Mouse (Mus musculus): ENCODE results near the gene Slc25a33. TPM values are rescaled to one million over a fixed set of nuclear protein-coding genes. Genes with fewer than 3 reads are reported as not detected.

Slc25a33 gene
- polyA plus RNA-seq, 1 experiment from 2014 or later, result 10.6 TPM

GRCm38 (mm10) chr4:149710510-149710909, 63.6 kb downstream of the Slc25a33 start:
- Histone ChIP-seq H3K4me1 (replicated peaks) (no peaks in the 10 kb centered on the region; the same call in 1 of the 2 replicates), H3K4me3 (replicated peaks) (no peak overlapping the region), H3K27me3 (no peaks in the 10 kb centered on the region), H3K4me2 (no peak overlapping the region), H3K36me3 (replicated peaks) (no peaks in the 10 kb centered on the region; the same call in 1 of the 2 replicates), H3K9ac (no peak overlapping the region), H3K27ac (replicated peaks) (no peak overlapping the region), H3K9me3 (replicated peaks) (no peaks in the 10 kb centered on the region)
- WGBS (ENCODE audit: insufficient replicate concordance), result 10% methylated on average over 5 of the region's 5 CpGs
- ATAC-seq (ENCODE audit: insufficient read depth), result peak; percentile 71

GRCm38 (mm10) chr4:149705941-149706340, 68.1 kb downstream of the Slc25a33 start:
- Histone ChIP-seq H3K36me3 (replicated peaks) (no peaks in the 10 kb centered on the region), H3K9me3 (replicated peaks) (no peaks in the 10 kb centered on the region), H3K9ac (no peak overlapping the region), H3K27me3 (no peaks in the 10 kb centered on the region), H3K27ac (replicated peaks) (no peak overlapping the region), H3K4me2 (no peak overlapping the region), H3K4me1 (replicated peaks) (peaks cover 19% of the 10 kb centered on the region), H3K4me3 (replicated peaks) (no peak overlapping the region)
- ATAC-seq (ENCODE audit: insufficient read depth), result no peak
- 63% methylated on average over 8 of the region's 8 CpGs for WGBS (ENCODE audit: insufficient replicate concordance)

- Histone ChIP-seq H3K36me3 (replicated peaks) (no peaks in the 10 kb centered on the region), H3K9me3 (replicated peaks) (no peaks in the 10 kb centered on the region), H3K27me3 (0 out of 2 replicates have a peak, but pooled peaks cover 4% of the 10 kb centered on the region), H3K27ac (replicated peaks) (no peak overlapping the region), H3K4me3 (replicated peaks) (no peak overlapping the region), H3K4me2 (no peak overlapping the region), H3K4me1 (replicated peaks) (peaks cover 19% of the 10 kb centered on the region), H3K9ac (no peak overlapping the region)
- 30% methylated on average over 7 of the region's 7 CpGs for WGBS (ENCODE audit: insufficient replicate concordance)
- ATAC-seq (ENCODE audit: insufficient read depth), result no peak
These were observed 68.8 kb downstream of the Slc25a33 start for GRCm38 (mm10) chr4:149705298-149705697.

- Histone ChIP-seq H3K9ac (no peak within 1 kb of the TSS), H3K36me3 (replicated peaks) (no peaks in the 10 kb centered on the region), H3K27me3 (peaks cover 4% of the 10 kb centered on the region; the same call in 1 of the 2 replicates), H3K4me2 (peak within 1 kb of the TSS; percentile 11), H3K27ac (replicated peaks) (peak within 1 kb of the TSS; percentile 48), H3K4me1 (replicated peaks) (peaks cover 34% of the 10 kb centered on the region), H3K9me3 (replicated peaks) (no peaks in the 10 kb centered on the region), H3K4me3 (replicated peaks) (peak within 1 kb of the TSS; percentile 2; the same call in 1 of the 2 replicates)
- ATAC-seq (ENCODE audit: insufficient read depth), result peak; percentile 14; the same call in 1 of the 2 replicates
- WGBS (ENCODE audit: insufficient replicate concordance), result 21% methylated on average over 19 of the region's 19 CpGs
These were observed 71.7 kb downstream of the Slc25a33 start, which contains the start of gene Pik3cd for GRCm38 (mm10) chr4:149702210-149702979. TSS of gene Pik3cd (minus strand) at chr4:149702571.

GRCm38 (mm10) chr4:149701426-149702209, 72.5 kb downstream of the Slc25a33 start:
- H3K36me3 ChIP-seq (replicated peaks), result no peaks in the 10 kb centered on the region
- WGBS (ENCODE audit: insufficient replicate concordance), result 51% methylated on average over 18 of the region's 18 CpGs
- H3K9me3 ChIP-seq (replicated peaks), result no peaks in the 10 kb centered on the region
- peaks cover 42% of the 10 kb centered on the region for H3K4me1 ChIP-seq (replicated peaks)
- H3K4me3 ChIP-seq (replicated peaks), result peak overlapping the region; percentile 2
- peak overlapping the region; percentile 11 for H3K4me2 ChIP-seq
- no peak overlapping the region for H3K9ac ChIP-seq
- peaks cover 4% of the 10 kb centered on the region; the same call in 1 of the 2 replicates for H3K27me3 ChIP-seq
- ATAC-seq (ENCODE audit: insufficient read depth), result no peak
- H3K27ac ChIP-seq (replicated peaks), result peak overlapping the region; percentile 42

- H3K4me1 ChIP-seq (replicated peaks), result peaks cover 53% of the 10 kb centered on the region
- H3K9me3 ChIP-seq (replicated peaks), result no peaks in the 10 kb centered on the region
- 73% methylated on average over 4 of the region's 4 CpGs for WGBS (ENCODE audit: insufficient replicate concordance)
- no peaks in the 10 kb centered on the region for H3K36me3 ChIP-seq (replicated peaks)
- H3K27me3 ChIP-seq, result peaks cover 4% of the 10 kb centered on the region; the same call in 1 of the 2 replicates
- H3K27ac ChIP-seq (replicated peaks), result no peak overlapping the region
- no peak overlapping the region for H3K9ac ChIP-seq
- peak overlapping the region; percentile 39 for H3K4me2 ChIP-seq
- no peak for ATAC-seq (ENCODE audit: insufficient read depth)
- H3K4me3 ChIP-seq (replicated peaks), result no peak overlapping the region
These were observed 74.1 kb downstream of the Slc25a33 start for GRCm38 (mm10) chr4:149699953-149700352.

GRCm38 (mm10) chr4:149698197-149698821, 75.8 kb downstream of the Slc25a33 start:
- ATAC-seq (ENCODE audit: insufficient read depth), result peak; percentile 62
- Histone ChIP-seq H3K9ac (peak overlapping the region; percentile 60), H3K9me3 (replicated peaks) (no peaks in the 10 kb centered on the region), H3K27me3 (peaks cover 4% of the 10 kb centered on the region; the same call in 1 of the 2 replicates), H3K4me1 (replicated peaks) (peaks cover 53% of the 10 kb centered on the region), H3K27ac (replicated peaks) (peak overlapping the region; percentile 75), H3K36me3 (replicated peaks) (no peaks in the 10 kb centered on the region), H3K4me3 (replicated peaks) (peak overlapping the region; percentile 65), H3K4me2 (peak overlapping the region; percentile 84)
- under 1% methylated on average over 35 of the region's 35 CpGs for WGBS (ENCODE audit: insufficient replicate concordance)

GRCm38 (mm10) chr4:149697506-149698196, 76.4 kb downstream of the Slc25a33 start:
- WGBS (ENCODE audit: insufficient replicate concordance), result 1% methylated on average over 15 of the region's 15 CpGs
- H3K4me1 ChIP-seq (replicated peaks), result peaks cover 50% of the 10 kb centered on the region

GRCm38 (mm10) chr4:149696189-149696971, 77.7 kb downstream of the Slc25a33 start:
- peaks cover 46% of the 10 kb centered on the region for H3K4me1 ChIP-seq (replicated peaks)
- peak overlapping the region; percentile 55 for H3K27ac ChIP-seq (replicated peaks)
- peaks cover 4% of the 10 kb centered on the region; the same call in 1 of the 2 replicates for H3K27me3 ChIP-seq
- no peak for ATAC-seq (ENCODE audit: insufficient read depth)
- H3K9me3 ChIP-seq (replicated peaks), result no peaks in the 10 kb centered on the region
- peak overlapping the region; percentile 65 for H3K4me3 ChIP-seq (replicated peaks)
- WGBS (ENCODE audit: insufficient replicate concordance), result 9% methylated on average over 16 of the region's 16 CpGs
- peak overlapping the region; percentile 25; the same call in 1 of the 2 replicates for H3K9ac ChIP-seq
- peak overlapping the region; percentile 84 for H3K4me2 ChIP-seq
- no peaks in the 10 kb centered on the region for H3K36me3 ChIP-seq (replicated peaks)

More at GRCm38 (mm10) chr4:149697506-149698196, 76.4 kb downstream of the Slc25a33 start:
- peak overlapping the region; percentile 75 for H3K27ac ChIP-seq (replicated peaks)
- H3K4me3 ChIP-seq (replicated peaks), result peak overlapping the region; percentile 65
- H3K4me2 ChIP-seq, result peak overlapping the region; percentile 84
- peak; percentile 30 for ATAC-seq (ENCODE audit: insufficient read depth)
- no peaks in the 10 kb centered on the region for H3K9me3 ChIP-seq (replicated peaks)
- no peaks in the 10 kb centered on the region for H3K36me3 ChIP-seq (replicated peaks)
- H3K9ac ChIP-seq, result peak overlapping the region; percentile 60
- H3K27me3 ChIP-seq, result peaks cover 4% of the 10 kb centered on the region; the same call in 1 of the 2 replicates

Data from liver, embryonic 15.5 days (tissue).